Comparison of ENCODE assay signal across 18 mouse cellular contexts in genomic region chr4:46028224-46028623, GRCm38 (mm10). TPM values are rescaled to one million over a fixed set of nuclear protein-coding genes. Genes with fewer than 3 reads are reported as not detected.
DNase-seq lines count a peak whose midpoint lies in the region; ATAC-seq lines count a peak whose summit lies in the region.
"Had no signal": no experiment of that assay in that cellular context is flagged by ENCODE, and none has a peak within 500 bp of the region (broad histone marks: within the 10 kb centered on the region; RNA-seq: fewer than 3 reads in every experiment).

No protein-coding gene starts in this region.

- no peak for ATAC-seq in kidney, embryonic 16.5 days (ENCODE audit: low FRiP score, low TSS enrichment)
- no peak for ATAC-seq in neural tube, embryonic 15.5 days (ENCODE audit: low FRiP score)
- ATAC-seq in CD4-positive, CD25-positive, alpha-beta regulatory T cell, adult 4 months, result no peak
- ATAC-seq: liver, postnatal 0 days had no signal

- H3K9ac ChIP-seq in kidney, embryonic 16.5 days (replicated peaks; ENCODE audit: low read length), result no peak overlapping the region
- no peak overlapping the region for H3K9ac ChIP-seq in neural tube, embryonic 15.5 days (replicated peaks)
- H3K9ac ChIP-seq: forebrain, embryonic 12.5 days; liver, postnatal 0 days had no signal

- WGBS in kidney, embryonic 16.5 days, result 75% methylated on average over 6 of the region's 6 CpGs
- 54% methylated on average over 6 of the region's 6 CpGs for WGBS in neural tube, embryonic 15.5 days

- DNase-seq in gastrocnemius, postnatal 14 days, result peak; percentile 59
- DNase-seq in gastrocnemius, adult 8-10 months (ENCODE audit: low spot score in 2 of 2), result no peak
- DNase-seq in kidney, adult 9 months, result peak; percentile 13
- DNase-seq in neural tube, embryonic 10.5 days (ENCODE audit: extremely low spot score, low spot score), result no peak
- DNase-seq in Muller cell, postnatal 12 days (ENCODE audit: inconsistent ontology term), result no peak
- DNase-seq: adrenal gland, postnatal 36 days; cerebellum, adult 18-20 months; liver, postnatal 0 days; lung, postnatal 4 days; retina, postnatal 1 day; right cerebral cortex, postnatal 4 days; thymus, adult 2 months had no signal

- no peak overlapping the region for H3K4me2 ChIP-seq in kidney, embryonic 16.5 days (replicated peaks; ENCODE audit: low read depth, low read length)
- H3K4me2 ChIP-seq in neural tube, embryonic 15.5 days, result no peak overlapping the region
- H3K4me2 ChIP-seq: forebrain, embryonic 12.5 days had no signal

- no peaks in the 10 kb centered on the region for H3K27me3 ChIP-seq in kidney, embryonic 16.5 days (ENCODE audit: insufficient read depth, low read length)
- no peaks in the 10 kb centered on the region for H3K27me3 ChIP-seq in neural tube, embryonic 15.5 days (replicated peaks)

- no peaks in the 10 kb centered on the region for H3K36me3 ChIP-seq in kidney, embryonic 16.5 days (ENCODE audit: insufficient read depth, low read length)
- H3K36me3 ChIP-seq in neural tube, embryonic 15.5 days, result no peaks in the 10 kb centered on the region
- H3K36me3 ChIP-seq: forebrain, embryonic 12.5 days; hindbrain, embryonic 10.5 days had no signal

- H3K9me3 ChIP-seq in kidney, embryonic 16.5 days (ENCODE audit: low read length), result no peaks in the 10 kb centered on the region
- no peaks in the 10 kb centered on the region for H3K9me3 ChIP-seq in neural tube, embryonic 15.5 days (replicated peaks)
- H3K9me3 ChIP-seq: forebrain, embryonic 12.5 days; hindbrain, embryonic 10.5 days had no signal

- no peak overlapping the region for H3K4me3 ChIP-seq in kidney, embryonic 16.5 days (ENCODE audit: low read length)
- H3K4me3 ChIP-seq in neural tube, embryonic 15.5 days (replicated peaks), result no peak overlapping the region
- H3K4me3 ChIP-seq: forebrain, embryonic 12.5 days; hindbrain, embryonic 10.5 days had no signal

- no peaks in the 10 kb centered on the region for H3K4me1 ChIP-seq in kidney, embryonic 16.5 days (ENCODE audit: insufficient read depth, low read length)
- H3K4me1 ChIP-seq in neural tube, embryonic 15.5 days, result no peaks in the 10 kb centered on the region; the same call in 1 of the 2 replicates

- no peak overlapping the region for H3K27ac ChIP-seq in kidney, embryonic 16.5 days (ENCODE audit: low read length)
- 0 out of 2 replicates have a peak overlapping the region, but pooled peaks have one; percentile 28 for H3K27ac ChIP-seq in neural tube, embryonic 15.5 days (replicated peaks)
- H3K27ac ChIP-seq: forebrain, embryonic 12.5 days; hindbrain, embryonic 10.5 days had no signal

- intact Hi-C loops in gastrocnemius, postnatal 14 days (cut with DNase I; ENCODE audit: low total_unique reads), result loop anchor here (10.0 kb wide), 1 partner anchor 53 kb away; no protein-coding TSS in a partner anchor

RNA-seq across cellular contexts. Expression of gene Tmod1, which starts 10.5 kb away (rescaled TPM):
- total RNA-seq in gastrocnemius, postnatal 14 days (2021), result 100 to 1,000 TPM; 228 TPM
- total RNA-seq in gastrocnemius, adult 8-10 months (2022), result 100 to 1,000 TPM; 175 to 195 (median 187) TPM
- 6.3 and 7.6 TPM in 2 replicates for polyA plus RNA-seq in kidney, embryonic 16.5 days (2015; fragmentation: Nextera tagmentation; extraction: Ambion mirVana)
- polyA plus RNA-seq in neural tube, embryonic 15.5 days (2015; fragmentation: Nextera tagmentation; extraction: Ambion mirVana), result 3.5 and 3.6 TPM in 2 replicates
- polyA plus RNA-seq in CD4-positive, CD25-positive, alpha-beta regulatory T cell, adult 4 months (2017; shearing (Covaris generic)), result 1 to 10 TPM; 2.0 to 4.2 TPM
- polyA plus RNA-seq: liver, adult 2 months had no signal

Comparison
In these comparisons a context has a peak if more than half of its experiments do, and no peak if none do; other contexts are left out.
1. DNase-seq: peak in gastrocnemius, postnatal 14 days (single experiment) and kidney, adult 9 months (single experiment); none in gastrocnemius, adult 8-10 months (0 of 2), neural tube, embryonic 10.5 days (single experiment) and Muller cell, postnatal 12 days (single experiment).